Mouse (Mus musculus) liver, adult 2 months (tissue): ENCODE data around the gene Plekhh3.

Experiments used
- CTCF ChIP-seq: fragments of 200-500 bp; IDR thresholded peaks from 2 replicates; pipeline ENCODE4 v1.5.1; 2011; ENCODE audit warnings: low read depth, low read length, control low read depth
- POLR2A ChIP-seq: fragments of 200-500 bp; IDR thresholded peaks from 2 replicates; pipeline ENCODE4 v1.6.1; 2011; ENCODE audit warnings: low read length, control low read depth; ENCODE audit not compliant: insufficient read depth; ENCODE audit errors: extremely low read depth

GRCm38 (mm10) chr11:101127075-101127474, 44.1 kb downstream of the Plekhh3 start:
- TF ChIP-seq POLR2A: no peak
- peak; percentile 16; the same call in 1 of the 2 replicates for TF ChIP-seq CTCF
